Mouse (Mus musculus): ENCODE data around the gene Uchl4. TPM values are rescaled to one million over a fixed set of nuclear protein-coding genes. Genes with fewer than 3 reads are reported as not detected.
"Not testable (repeated sequence)": the region's sequence is repeated elsewhere in the genome, so short reads cannot be mapped to it uniquely, and the experiment has no call there.

Uchl4 gene
- polyA plus RNA-seq, 1 experiment from 2014 or later, result 4.4 TPM

DNA sequence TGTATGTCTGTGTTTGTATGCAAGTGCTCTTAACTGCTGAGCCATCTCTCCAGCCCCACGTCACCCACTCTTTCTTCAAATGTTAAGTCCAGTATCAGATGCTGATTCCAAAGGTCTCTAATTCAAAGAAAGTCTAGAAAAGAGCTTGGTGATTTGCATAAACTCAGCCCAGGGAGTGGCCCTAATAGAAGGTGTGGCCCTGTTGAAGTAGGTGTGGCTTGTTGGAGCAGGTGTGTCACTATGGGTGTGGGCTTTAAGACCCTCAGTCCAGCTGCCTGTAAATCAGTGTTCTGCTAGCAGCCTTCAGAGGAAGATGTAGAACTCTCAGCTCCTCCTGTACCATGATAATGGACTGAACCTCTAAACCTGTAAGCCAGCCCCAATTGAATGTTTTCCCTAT is 32.2 kb downstream of the Uchl4 start:
- Histone ChIP-seq H3K27me3 (ENCODE audit: poor library complexity, severe bottlenecking) (no peaks in the 10 kb centered on the region), H3K4me1 (no peaks in the 10 kb centered on the region), H3K36me3 (replicated peaks) (no peaks in the 10 kb centered on the region), H3K27ac (no peak overlapping the region), H3K4me3 (no peak overlapping the region), H3K9me3 (no peaks in the 10 kb centered on the region)
- no peak for DNase-seq (ENCODE audit: extremely low spot score, low spot score)
- 92% methylated on average over 1 of the region's 1 CpGs for WGBS

DNA sequence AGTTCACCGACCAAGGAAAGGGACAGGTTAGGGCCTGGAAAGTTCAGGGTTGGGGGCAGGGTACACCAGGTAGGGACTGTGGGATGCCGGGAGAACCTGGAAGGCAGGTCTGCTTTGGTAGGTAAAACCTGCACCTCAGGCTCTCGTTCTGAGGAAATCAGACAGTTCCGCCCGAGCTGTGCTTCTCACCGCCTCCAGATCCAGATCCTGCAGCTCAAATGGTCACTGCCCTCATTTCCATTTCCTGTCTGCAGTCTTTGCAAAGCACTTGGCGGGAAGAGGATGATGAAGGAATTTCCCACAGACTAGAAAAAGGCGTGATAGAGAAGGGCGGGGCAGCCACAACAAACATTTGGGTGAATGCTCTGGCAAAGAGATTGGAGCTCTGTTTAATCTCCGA is 33.2 kb downstream of the Uchl4 start:
- DNase-seq (ENCODE audit: extremely low spot score, low spot score), result no peak
- no peaks in the 10 kb centered on the region for H3K9me3 ChIP-seq
- 91% methylated on average over 10 of the region's 10 CpGs for WGBS

DNA sequence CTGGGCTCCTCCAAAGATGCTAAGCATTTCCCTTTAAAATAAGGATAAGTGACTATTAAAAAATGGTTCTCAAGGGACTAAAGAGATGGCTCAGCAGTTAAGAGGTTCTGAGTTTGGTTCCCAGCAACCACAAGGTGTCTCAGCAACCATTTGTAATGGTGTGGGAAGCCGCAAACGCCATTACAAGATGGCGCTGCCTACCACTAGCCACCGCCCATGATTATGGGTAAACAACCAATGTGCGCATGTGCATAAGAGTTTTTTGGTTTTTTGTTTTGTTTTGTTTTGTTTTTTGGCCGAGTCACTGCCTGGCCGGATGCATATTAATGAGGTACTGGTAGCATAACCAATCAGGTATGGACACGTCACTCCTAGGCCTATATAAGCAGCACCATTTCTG is 33.8 kb downstream of the Uchl4 start:
- H3K4me3 ChIP-seq; H3K36me3 ChIP-seq (replicated peaks); H3K27ac ChIP-seq; H3K27me3 ChIP-seq (ENCODE audit: poor library complexity, severe bottlenecking); DNase-seq (ENCODE audit: extremely low spot score, low spot score); H3K4me1 ChIP-seq; H3K9me3 ChIP-seq: not testable (repeated sequence)
- 94% methylated on average over 8 of the region's 8 CpGs for WGBS

More for the DNA sequence above, 33.2 kb downstream of the Uchl4 start:
- H3K27me3 ChIP-seq (ENCODE audit: poor library complexity, severe bottlenecking), result no peaks in the 10 kb centered on the region
- no peak overlapping the region for H3K27ac ChIP-seq
- H3K4me1 ChIP-seq, result no peaks in the 10 kb centered on the region
- no peak overlapping the region for H3K4me3 ChIP-seq
- H3K36me3 ChIP-seq (replicated peaks), result no peaks in the 10 kb centered on the region

DNA sequence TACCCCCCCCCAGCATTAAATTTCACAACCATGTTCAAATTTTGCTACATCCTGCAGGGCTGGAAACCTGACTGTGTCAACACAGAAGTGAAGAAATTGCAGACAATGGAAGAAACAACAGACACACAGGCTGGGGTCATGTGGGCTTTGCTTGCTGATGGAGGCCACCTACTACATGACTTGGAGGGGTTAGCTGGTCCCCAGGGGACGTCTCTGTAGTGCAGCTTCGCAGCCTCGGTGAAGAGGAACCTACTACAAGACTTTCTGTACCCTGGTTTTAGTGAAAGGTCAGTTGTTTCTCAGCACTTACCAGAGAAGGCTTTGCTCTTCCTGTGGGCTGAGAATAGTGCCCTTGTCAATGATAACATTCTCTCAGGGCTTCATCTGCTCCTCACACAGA is 36.2 kb downstream of the Uchl4 start:
- 81% methylated on average over 3 of the region's 3 CpGs for WGBS
- Histone ChIP-seq H3K4me3 (no peak overlapping the region), H3K9me3 (no peaks in the 10 kb centered on the region), H3K27ac (no peak overlapping the region), H3K27me3 (ENCODE audit: poor library complexity, severe bottlenecking) (no peaks in the 10 kb centered on the region), H3K36me3 (replicated peaks) (no peaks in the 10 kb centered on the region), H3K4me1 (no peaks in the 10 kb centered on the region)
- DNase-seq (ENCODE audit: extremely low spot score, low spot score), result no peak

DNA sequence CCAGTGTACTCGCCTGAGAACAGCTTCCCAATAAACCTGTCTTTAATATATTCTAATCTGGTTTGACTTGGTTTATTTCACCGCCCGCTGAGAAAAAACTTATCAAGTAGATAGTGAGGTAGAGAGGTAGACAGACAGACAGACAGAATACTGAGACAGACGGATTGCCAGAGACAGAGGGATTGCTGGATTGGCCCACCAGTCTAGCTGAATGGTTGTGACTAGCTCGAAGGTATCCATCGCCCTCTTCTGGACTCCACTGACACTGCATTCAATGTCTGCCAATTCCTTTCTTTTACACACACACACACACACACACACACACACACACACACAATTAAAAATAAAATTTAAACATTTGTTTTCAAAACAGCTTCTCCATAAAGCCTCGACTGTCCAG is 37.6 kb downstream of the Uchl4 start:
- peak; percentile 31 for DNase-seq (ENCODE audit: extremely low spot score, low spot score)
- 48% methylated on average over 7 of the region's 7 CpGs for WGBS
- no peak overlapping the region for H3K4me3 ChIP-seq
- H3K27ac ChIP-seq, result no peak overlapping the region
- no peaks in the 10 kb centered on the region for H3K9me3 ChIP-seq
- no peaks in the 10 kb centered on the region for H3K4me1 ChIP-seq
- H3K36me3 ChIP-seq (replicated peaks), result no peaks in the 10 kb centered on the region
- no peaks in the 10 kb centered on the region for H3K27me3 ChIP-seq (ENCODE audit: poor library complexity, severe bottlenecking)

DNA sequence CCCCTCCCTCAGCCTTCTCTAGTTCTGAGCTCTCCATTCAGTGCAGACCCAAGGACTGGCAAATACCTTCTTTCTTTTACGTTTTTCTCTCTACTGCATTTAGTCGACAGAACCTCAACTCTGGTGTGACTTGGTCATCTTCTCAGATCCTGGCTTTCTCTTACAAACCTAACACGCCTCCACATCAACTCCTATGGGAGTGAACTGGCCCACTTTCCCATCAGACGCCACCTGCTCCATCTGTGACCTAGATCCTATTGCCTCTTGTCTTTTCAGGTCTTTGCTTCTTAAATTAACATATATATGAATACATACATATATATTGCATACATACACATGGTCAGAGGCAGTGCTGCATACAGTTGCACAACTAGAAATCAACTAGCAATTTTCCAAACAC is 38.8 kb downstream of the Uchl4 start:
- 77% methylated on average over 4 of the region's 4 CpGs for WGBS
- DNase-seq (ENCODE audit: extremely low spot score, low spot score), result no peak

DNA sequence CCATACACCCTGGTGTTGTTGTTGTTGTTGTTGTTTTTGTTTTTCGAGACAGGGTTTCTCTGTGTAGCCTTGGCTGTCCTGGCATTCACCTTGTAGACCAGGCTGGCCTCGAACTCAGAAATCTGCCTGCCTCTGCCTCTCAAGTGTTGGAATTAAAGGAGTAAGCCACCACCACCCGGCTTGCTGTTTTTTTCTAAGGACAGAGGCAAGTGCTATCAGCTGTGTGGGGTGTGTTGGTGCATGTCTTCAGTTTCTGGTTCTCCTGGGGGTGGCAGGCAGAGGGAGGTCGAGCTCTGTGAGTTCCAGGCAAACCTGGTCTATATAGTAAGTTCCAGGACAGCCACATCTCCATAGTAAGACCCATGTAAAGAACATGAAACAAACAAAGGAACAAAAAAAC is 39.3 kb downstream of the Uchl4 start:
- H3K36me3 ChIP-seq (replicated peaks), result no peaks in the 10 kb centered on the region
- no peak overlapping the region for H3K4me3 ChIP-seq
- no peak for DNase-seq (ENCODE audit: extremely low spot score, low spot score)
- H3K27ac ChIP-seq, result no peak overlapping the region
- H3K9me3 ChIP-seq, result no peaks in the 10 kb centered on the region
- WGBS, result 86% methylated on average over 4 of the region's 4 CpGs
- H3K4me1 ChIP-seq, result no peaks in the 10 kb centered on the region
- H3K27me3 ChIP-seq (ENCODE audit: poor library complexity, severe bottlenecking), result no peaks in the 10 kb centered on the region

More for the DNA sequence above, 38.8 kb downstream of the Uchl4 start:
- Histone ChIP-seq H3K4me1 (no peaks in the 10 kb centered on the region), H3K4me3 (no peak overlapping the region), H3K27me3 (ENCODE audit: poor library complexity, severe bottlenecking) (no peaks in the 10 kb centered on the region), H3K9me3 (no peaks in the 10 kb centered on the region), H3K36me3 (replicated peaks) (no peaks in the 10 kb centered on the region), H3K27ac (no peak overlapping the region)

DNA sequence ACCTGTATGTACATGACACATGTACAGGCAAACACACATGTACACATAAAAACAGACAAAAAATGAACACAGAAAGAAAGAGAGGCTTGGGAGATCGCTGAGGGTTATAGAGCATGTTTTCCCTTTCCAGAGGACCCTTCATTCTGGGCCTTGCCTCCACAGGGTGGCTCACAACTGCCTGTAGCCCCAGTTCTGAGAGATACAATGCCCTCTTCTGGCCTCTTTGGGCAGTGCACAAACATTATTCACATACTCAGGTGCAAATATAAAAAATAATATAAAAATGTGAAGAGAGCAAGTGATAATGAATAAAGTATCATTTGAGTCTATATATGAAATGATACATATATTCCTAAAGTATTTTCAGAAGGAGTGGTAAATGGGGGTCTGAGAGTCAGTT is 39.9 kb downstream of the Uchl4 start:
- H3K4me3 ChIP-seq, result no peak overlapping the region
- no peaks in the 10 kb centered on the region for H3K27me3 ChIP-seq (ENCODE audit: poor library complexity, severe bottlenecking)
- no peak for DNase-seq (ENCODE audit: extremely low spot score, low spot score)
- no peak overlapping the region for H3K27ac ChIP-seq
- no peaks in the 10 kb centered on the region for H3K4me1 ChIP-seq
- WGBS, result 72% methylated on average over 1 of the region's 1 CpGs
- H3K36me3 ChIP-seq (replicated peaks), result no peaks in the 10 kb centered on the region
- no peaks in the 10 kb centered on the region for H3K9me3 ChIP-seq

DNA sequence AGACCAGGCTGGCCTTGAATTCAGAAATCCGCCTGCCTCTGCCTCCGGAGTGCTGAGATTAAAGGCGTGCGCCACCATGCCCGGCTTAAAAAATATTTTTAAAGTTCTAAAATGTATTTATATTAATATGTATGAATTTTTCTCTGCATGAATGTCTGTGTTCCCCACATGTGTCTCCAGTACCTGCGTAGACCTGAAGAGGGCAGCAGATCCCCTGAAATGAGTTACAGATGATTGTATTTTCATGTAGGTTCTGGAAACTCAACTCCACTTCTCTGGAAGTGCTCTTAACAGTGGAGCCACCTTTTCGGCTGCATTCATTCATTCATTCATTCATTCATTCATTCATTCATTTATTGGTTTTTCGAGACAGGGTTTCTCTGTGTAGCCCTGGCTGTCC is 42.7 kb downstream of the Uchl4 start:
- peak; percentile 42 for DNase-seq (ENCODE audit: extremely low spot score, low spot score)
- no peak overlapping the region for H3K4me3 ChIP-seq
- H3K27ac ChIP-seq, result no peak overlapping the region
- 69% methylated on average over 8 of the region's 8 CpGs for WGBS
- peaks cover 9% of the 10 kb centered on the region for H3K4me1 ChIP-seq
- no peaks in the 10 kb centered on the region for H3K36me3 ChIP-seq (replicated peaks)
- no peaks in the 10 kb centered on the region for H3K27me3 ChIP-seq (ENCODE audit: poor library complexity, severe bottlenecking)
- H3K9me3 ChIP-seq, result no peaks in the 10 kb centered on the region

DNA sequence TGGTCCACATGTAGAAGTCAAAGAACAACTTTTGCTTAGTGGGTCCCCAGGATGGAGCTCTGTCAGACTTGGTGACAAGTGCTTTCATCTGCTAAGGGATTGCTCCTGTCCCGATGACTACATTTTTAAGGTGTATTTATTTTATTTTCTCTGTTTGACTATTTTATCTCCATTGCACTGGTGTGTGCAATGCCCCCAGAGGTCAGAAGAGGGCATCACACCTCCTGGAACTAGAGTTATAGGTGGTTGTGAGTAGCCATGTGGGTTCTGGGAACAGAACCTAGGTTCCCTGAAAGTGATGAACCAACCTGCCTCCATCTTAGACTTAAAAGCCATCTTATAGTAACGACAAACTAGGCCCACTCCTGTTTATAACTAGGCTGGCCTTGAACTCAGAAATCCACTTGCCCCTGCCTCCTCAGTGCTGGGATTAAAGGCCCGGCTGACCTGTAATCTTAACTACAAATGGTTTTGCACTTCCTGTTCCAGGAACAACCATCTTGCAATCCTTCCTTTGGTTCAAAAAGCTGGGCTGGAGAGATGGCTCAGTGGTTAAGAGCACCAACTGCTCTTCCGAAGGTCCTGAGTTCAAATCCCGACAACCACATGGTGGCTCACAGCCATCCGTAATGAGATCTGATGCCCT is 43.8 kb downstream of the Uchl4 start:
- Histone ChIP-seq H3K4me3 (no peak overlapping the region), H3K27ac (no peak overlapping the region), H3K9me3 (no peaks in the 10 kb centered on the region), H3K36me3 (replicated peaks) (peaks cover 10% of the 10 kb centered on the region; the same call in 1 of the 2 replicates), H3K27me3 (ENCODE audit: poor library complexity, severe bottlenecking) (no peaks in the 10 kb centered on the region), H3K4me1 (peaks cover 13% of the 10 kb centered on the region)
- DNase-seq (ENCODE audit: extremely low spot score, low spot score), result no peak
- WGBS, result 93% methylated on average over 6 of the region's 6 CpGs

DNA sequence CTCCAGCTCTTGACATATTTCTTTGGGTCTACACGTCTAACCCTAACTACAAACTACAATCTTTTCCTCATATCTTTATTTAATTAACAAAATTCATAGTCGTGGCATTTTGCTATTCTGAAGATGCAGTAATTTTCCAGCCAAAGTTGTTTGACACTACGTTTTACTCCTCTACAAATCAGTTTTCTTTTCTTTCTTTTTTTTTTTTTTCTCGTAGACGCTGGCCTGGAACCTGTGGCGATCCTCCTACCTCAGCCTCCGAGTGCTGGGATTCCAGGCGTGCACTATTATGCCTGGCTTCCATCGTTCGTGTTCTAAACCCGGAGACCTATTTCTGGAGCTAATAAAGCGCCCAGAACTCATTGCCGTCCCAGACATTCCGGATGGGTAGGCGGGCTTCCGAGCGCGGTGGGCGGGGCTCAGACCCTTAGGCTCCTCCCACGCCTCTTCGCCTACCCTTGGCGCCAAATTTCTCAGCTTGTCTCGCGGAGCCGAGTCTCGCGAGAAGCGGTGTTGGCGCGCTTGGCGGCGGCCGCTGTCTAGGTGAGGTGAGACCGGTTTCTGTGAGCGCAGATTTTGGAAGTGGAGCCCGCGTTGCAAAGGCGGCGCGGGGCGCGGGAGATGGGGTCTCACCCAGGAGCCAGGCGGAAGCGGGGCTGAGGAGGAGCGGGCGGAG is 46.2 kb downstream of the Uchl4 start, which contains the start of gene Tipin:
Gene Tipin (plus strand): TSS at position 477 of the 676 bp plus-strand sequence.
- Histone ChIP-seq H3K36me3 (replicated peaks) (peaks cover 30% of the 10 kb centered on the region), H3K9me3 (no peaks in the 10 kb centered on the region), H3K27me3 (ENCODE audit: poor library complexity, severe bottlenecking) (no peaks in the 10 kb centered on the region), H3K4me3 (peak within 1 kb of the TSS; percentile 93), H3K27ac (peak within 1 kb of the TSS; percentile 100), H3K4me1 (peaks cover 13% of the 10 kb centered on the region)
- DNase-seq (ENCODE audit: extremely low spot score, low spot score), result peak; percentile 96
- WGBS, result 2% methylated on average over 46 of the region's 46 CpGs

DNA sequence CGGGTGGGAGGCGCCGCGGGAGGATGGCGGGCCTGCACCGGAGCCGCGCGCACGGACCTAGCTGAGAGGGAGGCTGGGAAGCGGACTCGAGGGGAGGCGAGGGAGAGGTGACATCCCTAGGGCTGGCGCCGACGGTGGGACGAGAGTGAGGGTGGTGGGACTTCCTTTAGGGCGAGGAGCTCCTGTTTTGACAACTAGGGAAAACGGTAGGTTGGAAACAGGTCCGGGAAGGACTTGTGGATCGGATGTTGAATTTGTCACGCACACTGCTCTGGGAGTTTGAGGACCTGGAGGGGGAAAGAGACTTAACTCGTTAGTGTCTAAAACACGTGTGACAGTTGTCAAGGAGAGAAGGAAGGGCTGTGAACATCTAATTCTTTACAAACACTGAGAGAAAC is 46.8 kb downstream of the Uchl4 start:
- Histone ChIP-seq H3K27ac (peak overlapping the region; percentile 100), H3K9me3 (no peaks in the 10 kb centered on the region), H3K4me1 (peaks cover 13% of the 10 kb centered on the region), H3K4me3 (peak overlapping the region; percentile 93), H3K27me3 (ENCODE audit: poor library complexity, severe bottlenecking) (no peaks in the 10 kb centered on the region), H3K36me3 (replicated peaks) (peaks cover 33% of the 10 kb centered on the region)
- no peak for DNase-seq (ENCODE audit: extremely low spot score, low spot score)
- under 1% methylated on average over 24 of the region's 24 CpGs for WGBS

DNA sequence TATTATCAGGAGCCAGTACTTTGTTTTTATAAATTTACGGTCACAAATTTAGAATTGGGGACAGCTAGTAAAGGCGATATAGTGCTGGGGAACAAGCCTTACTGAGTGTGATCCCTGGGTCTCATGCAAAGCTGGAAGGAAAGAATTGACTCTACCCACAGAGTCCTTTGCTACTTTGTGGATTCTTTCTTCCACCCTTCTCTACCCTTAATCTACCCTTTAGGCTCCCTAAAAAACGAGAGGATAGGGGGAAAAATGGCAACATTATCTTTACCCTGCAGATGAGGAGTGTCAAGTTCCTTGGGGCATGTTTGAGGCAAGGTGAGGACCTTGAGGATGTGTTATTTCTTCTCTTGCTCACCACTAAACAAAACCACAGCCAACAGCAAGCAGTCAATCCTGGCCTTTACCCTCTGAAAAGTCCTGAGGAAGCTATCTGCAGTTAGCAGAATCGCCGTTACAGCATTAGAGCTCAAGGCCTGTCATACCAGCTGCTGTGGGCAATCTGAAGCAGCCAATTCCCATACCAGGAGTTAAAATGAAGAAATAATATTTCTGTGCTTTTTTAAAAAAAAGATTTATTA is 47.5 kb downstream of the Uchl4 start:
- WGBS, result 75% methylated on average over 5 of the region's 5 CpGs
- Histone ChIP-seq H3K9me3 (no peaks in the 10 kb centered on the region), H3K27ac (peak overlapping the region; percentile 100), H3K36me3 (replicated peaks) (peaks cover 40% of the 10 kb centered on the region), H3K4me1 (peaks cover 13% of the 10 kb centered on the region), H3K4me3 (peak overlapping the region; percentile 93), H3K27me3 (ENCODE audit: poor library complexity, severe bottlenecking) (no peaks in the 10 kb centered on the region)
- DNase-seq (ENCODE audit: extremely low spot score, low spot score), result no peak
